Mouse (Mus musculus) brain, embryonic 14.5 days (tissue): Measurements from ENCODE around the gene Sstr4. TPM values are rescaled to one million over a fixed set of nuclear protein-coding genes. Genes with fewer than 3 reads are reported as not detected.

Experiments
- DNase-seq: peaks from one replicate; pipeline ENCODE4 v3.0.0-alpha.2; 2011; ENCODE audit warnings: low read depth
- CTCF ChIP-seq: fragments of 200-500 bp; IDR thresholded peaks from 2 replicates; pipeline ENCODE4 v1.5.1; 2012; ENCODE audit warnings: inconsistent platforms, mild to moderate bottlenecking, moderate library complexity, borderline replicate concordance; ENCODE audit not compliant: insufficient read depth, insufficient read length; ENCODE audit errors: extremely low read depth
- POLR2A ChIP-seq: fragments of 200-500 bp; IDR thresholded peaks from 2 replicates; pipeline ENCODE4 v1.6.1; 2012; ENCODE audit warnings: mild to moderate bottlenecking, inconsistent platforms, borderline replicate concordance; ENCODE audit not compliant: poor library complexity, insufficient read depth, insufficient read length, severe bottlenecking; ENCODE audit errors: extremely low read depth
- polyA plus RNA-seq: library from polyadenylated mRNA; depleted of rRNA; stranded (reverse); fragments of >200 nt; gene quantifications from 2 replicates; pipeline ENCODE4 v1.2.3, GENCODE M21; 2012

Sstr4 gene
- polyA plus RNA-seq, 1 experiment, result 2.9 TPM

DNA sequence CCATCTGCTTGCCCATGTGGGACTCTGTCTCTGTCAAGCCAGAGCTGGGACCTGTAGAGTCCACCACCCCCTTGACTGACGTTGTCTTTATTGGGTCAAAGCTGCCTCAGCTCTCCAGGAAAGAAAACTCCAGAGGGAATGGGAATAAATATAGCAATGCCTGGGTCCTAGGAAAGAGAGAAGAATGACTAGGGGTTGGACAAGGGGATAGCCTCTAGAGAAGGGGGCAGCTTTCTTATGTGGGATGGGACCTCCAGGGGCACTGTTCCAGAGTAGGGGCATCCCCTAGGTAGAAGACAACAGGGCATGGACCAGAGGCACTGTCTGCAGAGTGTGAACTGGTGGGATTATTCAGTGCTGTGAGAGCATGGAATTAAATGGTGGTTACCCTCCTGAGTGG is 14.7 kb downstream of the Sstr4 start:
- DNase-seq, result no peak
- TF ChIP-seq CTCF, result no peak
- no peak for TF ChIP-seq POLR2A

DNA sequence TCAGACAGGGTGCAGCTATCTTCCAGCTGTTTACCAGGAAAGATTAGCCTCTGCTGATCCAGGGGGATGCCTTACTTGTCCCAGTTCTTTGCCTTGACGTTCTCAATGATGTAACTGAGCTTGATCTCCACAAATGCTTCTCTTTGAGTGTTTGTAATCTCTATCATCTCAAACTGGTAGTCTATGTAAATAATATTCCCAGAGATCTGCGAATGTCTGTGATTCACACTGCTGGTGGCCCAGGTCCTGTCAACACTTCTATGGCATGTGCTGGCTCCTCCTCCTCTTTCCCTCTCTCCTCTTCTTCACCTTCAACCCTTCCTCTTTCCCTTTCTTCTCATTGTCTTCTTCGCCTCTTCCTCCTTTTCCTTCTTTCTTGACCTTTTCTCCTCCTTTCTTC is 24.0 kb downstream of the Sstr4 start:
- TF ChIP-seq CTCF (no peak), POLR2A (no peak)
- DNase-seq, result no peak

DNA sequence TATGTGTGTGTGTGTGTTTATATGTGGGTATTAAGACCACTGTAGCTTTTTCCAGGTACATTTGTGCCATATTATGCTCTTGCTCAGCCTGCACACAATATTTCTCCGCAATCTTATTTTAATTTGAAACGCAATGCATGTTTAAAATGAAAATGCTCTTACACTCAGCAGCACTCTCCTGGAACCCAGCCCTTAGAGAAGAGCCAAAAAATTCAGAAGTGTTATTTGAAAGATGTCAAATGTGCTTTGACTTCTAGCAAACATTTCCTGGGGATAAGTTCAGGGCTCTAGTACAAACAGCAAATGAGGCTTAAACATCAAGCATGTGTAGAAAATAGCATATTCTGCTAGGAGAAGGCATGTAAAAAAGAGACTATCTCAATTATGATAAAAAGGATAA is 24.6 kb downstream of the Sstr4 start:
- DNase-seq, result peak; percentile 31
- TF ChIP-seq POLR2A (no peak), CTCF (no peak)

DNA sequence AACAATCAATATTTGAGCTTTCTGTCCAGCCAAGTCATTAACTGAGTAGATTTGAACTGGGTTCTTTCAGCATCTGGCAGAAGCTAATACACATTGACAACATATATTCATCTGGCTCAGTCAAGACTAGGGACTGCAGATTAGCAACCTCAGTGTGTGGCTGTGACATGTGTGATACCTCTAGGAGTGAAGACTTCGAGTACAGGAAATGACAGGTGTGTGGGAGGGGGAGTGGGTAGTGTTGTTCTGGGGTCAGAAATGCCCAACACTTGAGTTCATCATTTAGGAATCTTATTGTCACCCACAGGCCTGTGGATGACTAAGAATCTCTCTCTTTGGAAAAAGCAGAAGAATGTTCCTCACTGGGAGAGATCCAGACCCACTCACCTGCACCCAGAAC is 26.0 kb downstream of the Sstr4 start:
- DNase-seq, result no peak
- TF ChIP-seq POLR2A (no peak), CTCF (no peak)

- TF ChIP-seq POLR2A (no peak), CTCF (no peak)
- DNase-seq, result no peak
Measured at GRCm38 (mm10) chr2:148421706-148422105, 26.6 kb downstream of the Sstr4 start.

GRCm38 (mm10) chr2:148425709-148426382 is 30.7 kb downstream of the Sstr4 start:
- TF ChIP-seq CTCF, result no peak
- TF ChIP-seq POLR2A, result no peak
- DNase-seq, result no peak

GRCm38 (mm10) chr2:148427553-148427952 is 32.4 kb downstream of the Sstr4 start:
- TF ChIP-seq POLR2A (no peak), CTCF (no peak)
- no peak for DNase-seq

- no peak for TF ChIP-seq POLR2A
- TF ChIP-seq CTCF, result no peak
- no peak for DNase-seq
Measured at GRCm38 (mm10) chr2:148428523-148428922, 33.4 kb downstream of the Sstr4 start.

- no peak for TF ChIP-seq CTCF
- TF ChIP-seq POLR2A, result no peak
- DNase-seq, result peak; percentile 41
Measured at GRCm38 (mm10) chr2:148429001-148429505, 33.9 kb downstream of the Sstr4 start.

- TF ChIP-seq CTCF (no peak), POLR2A (no peak)
- no peak for DNase-seq
Measured at GRCm38 (mm10) chr2:148430941-148431340, 35.8 kb downstream of the Sstr4 start.

- no peak for DNase-seq
- no peak for TF ChIP-seq CTCF
- TF ChIP-seq POLR2A, result no peak
Measured at GRCm38 (mm10) chr2:148432346-148432745, 37.2 kb downstream of the Sstr4 start.

- TF ChIP-seq CTCF, result no peak
- TF ChIP-seq POLR2A, result no peak
- DNase-seq, result peak; percentile 46
Measured at GRCm38 (mm10) chr2:148436285-148436684, 41.1 kb downstream of the Sstr4 start.

- no peak for TF ChIP-seq CTCF
- TF ChIP-seq POLR2A, result no peak
- no peak for DNase-seq
Measured at GRCm38 (mm10) chr2:148439691-148440276, 44.6 kb downstream of the Sstr4 start.
